Mouse (Mus musculus) thymus, adult 2 months (tissue): ENCODE data around the gene Odf3l1. TPM values are rescaled to one million over a fixed set of nuclear protein-coding genes. Genes with fewer than 3 reads are reported as not detected.

Experiments used
- DNase-seq: peaks from one replicate; pipeline ENCODE4 v3.0.0; 2021
- H3K27ac ChIP-seq: fragments of 200-500 bp; 2 replicates; pipeline ENCODE4 v1.5.1; 2012; ENCODE audit warnings: low read length, control low read depth; ENCODE audit not compliant: control insufficient read depth, insufficient read depth
- H3K27me3 ChIP-seq: fragments of 200-500 bp; 2 replicates; pipeline ENCODE4 v1.6.1; 2012; ENCODE audit warnings: mild to moderate bottlenecking, low read length, moderate library complexity, mixed read lengths; ENCODE audit not compliant: control insufficient read depth, insufficient read depth
- H3K36me3 ChIP-seq: fragments of 200-500 bp; 2 replicates; pipeline ENCODE4 v1.6.1; 2012; ENCODE audit warnings: mild to moderate bottlenecking, low read length, moderate library complexity; ENCODE audit not compliant: control insufficient read depth, insufficient read depth
- H3K4me1 ChIP-seq: fragments of 200-500 bp; replicated peaks from 2 replicates; pipeline ENCODE4 v1.6.1; 2012; ENCODE audit warnings: low read length; ENCODE audit not compliant: control insufficient read depth, insufficient read depth
- H3K4me3 ChIP-seq: fragments of 200-500 bp; 2 replicates; pipeline ENCODE4 v1.5.1; 2012; ENCODE audit warnings: mild to moderate bottlenecking, low read length, control low read depth, moderate library complexity; ENCODE audit not compliant: control insufficient read depth, insufficient read depth
- CTCF ChIP-seq: fragments of 200-500 bp; IDR thresholded peaks from 2 replicates; pipeline ENCODE4 v1.5.1; 2012; ENCODE audit warnings: mild to moderate bottlenecking, control low read depth, low read length, moderate library complexity, borderline replicate concordance; ENCODE audit not compliant: control insufficient read depth, poor library complexity, insufficient read depth; ENCODE audit errors: extremely low read depth
- POLR2A ChIP-seq: fragments of 200-500 bp; IDR thresholded peaks from 2 replicates; pipeline ENCODE4 v1.6.1; 2012; ENCODE audit warnings: mild to moderate bottlenecking, low read length, control low read depth, moderate library complexity; ENCODE audit not compliant: control insufficient read depth, poor library complexity, insufficient read depth; ENCODE audit errors: extremely low read depth
- WGBS: fragments of 180-500 bp; shearing (Covaris S2); methylation state at CpG from one replicate; pipeline ENCODE4 v1.1.7; 2018; 5-methylcytosine and 5-hydroxymethylcytosine counted together
- polyA plus RNA-seq: library from polyadenylated mRNA; depleted of rRNA; stranded (reverse); fragments of >200 nt; gene quantifications from 2 replicates; pipeline ENCODE4 v1.2.3, GENCODE M21; 2012

The Odf3l1 gene
- polyA plus RNA-seq, 1 experiment, result 2.2 TPM

GRCm38 (mm10) chr9:56883470-56883869, 19.0 kb upstream of the Odf3l1 start:
- WGBS, result 84% methylated on average over 7 of the region's 7 CpGs
- no peak for DNase-seq
- TF ChIP-seq POLR2A, result no peak
- TF ChIP-seq CTCF, result no peak
- H3K4me1 ChIP-seq, result no peaks in the 10 kb centered on the region
- no peak overlapping the region for H3K4me3 ChIP-seq
- no peaks in the 10 kb centered on the region for H3K36me3 ChIP-seq
- H3K27me3 ChIP-seq, result no peaks in the 10 kb centered on the region
- H3K27ac ChIP-seq, result no peak overlapping the region

GRCm38 (mm10) chr9:56882818-56883217, 18.3 kb upstream of the Odf3l1 start:
- Histone ChIP-seq H3K36me3 (no peaks in the 10 kb centered on the region), H3K27me3 (no peaks in the 10 kb centered on the region), H3K4me1 (no peaks in the 10 kb centered on the region), H3K4me3 (no peak overlapping the region), H3K27ac (no peak overlapping the region)
- TF ChIP-seq POLR2A (no peak), CTCF (no peak)
- WGBS, result 71% methylated on average over 12 of the region's 12 CpGs
- DNase-seq, result no peak

GRCm38 (mm10) chr9:56882283-56882682, 17.8 kb upstream of the Odf3l1 start:
- no peaks in the 10 kb centered on the region for H3K27me3 ChIP-seq

GRCm38 (mm10) chr9:56881539-56882082, 17.1 kb upstream of the Odf3l1 start:
- Histone ChIP-seq H3K27me3 (no peaks in the 10 kb centered on the region), H3K27ac (no peak overlapping the region), H3K4me3 (no peak overlapping the region), H3K4me1 (no peaks in the 10 kb centered on the region), H3K36me3 (no peaks in the 10 kb centered on the region)
- no peak for DNase-seq
- WGBS, result 58% methylated on average over 3 of the region's 3 CpGs
- no peak for TF ChIP-seq POLR2A
- TF ChIP-seq CTCF, result no peak

More at GRCm38 (mm10) chr9:56882283-56882682, 17.8 kb upstream of the Odf3l1 start:
- no peaks in the 10 kb centered on the region for H3K36me3 ChIP-seq
- no peaks in the 10 kb centered on the region for H3K4me1 ChIP-seq
- no peak overlapping the region for H3K4me3 ChIP-seq
- WGBS, result 74% methylated on average over 4 of the region's 4 CpGs
- TF ChIP-seq POLR2A (no peak), CTCF (no peak)
- no peak overlapping the region for H3K27ac ChIP-seq
- no peak for DNase-seq

- TF ChIP-seq CTCF (no peak), POLR2A (no peak)
- DNase-seq, result no peak
- Histone ChIP-seq H3K36me3 (no peaks in the 10 kb centered on the region), H3K27ac (no peak overlapping the region), H3K4me3 (no peak overlapping the region), H3K4me1 (no peaks in the 10 kb centered on the region), H3K27me3 (no peaks in the 10 kb centered on the region)
- 69% methylated on average over 9 of the region's 9 CpGs for WGBS
Observed at GRCm38 (mm10) chr9:56880790-56881189, 16.3 kb upstream of the Odf3l1 start.

- Histone ChIP-seq H3K4me3 (no peak overlapping the region), H3K4me1 (no peaks in the 10 kb centered on the region), H3K36me3 (no peaks in the 10 kb centered on the region), H3K27me3 (no peaks in the 10 kb centered on the region), H3K27ac (no peak overlapping the region)
- DNase-seq, result no peak
- TF ChIP-seq POLR2A (no peak), CTCF (no peak)
- WGBS, result 70% methylated on average over 5 of the region's 5 CpGs
Observed at GRCm38 (mm10) chr9:56877284-56877683, 12.8 kb upstream of the Odf3l1 start.

GRCm38 (mm10) chr9:56876784-56877183, 12.3 kb upstream of the Odf3l1 start:
- no peak for TF ChIP-seq CTCF
- TF ChIP-seq POLR2A, result no peak
- DNase-seq, result no peak
- Histone ChIP-seq H3K27me3 (no peaks in the 10 kb centered on the region), H3K36me3 (no peaks in the 10 kb centered on the region), H3K4me1 (no peaks in the 10 kb centered on the region), H3K27ac (no peak overlapping the region), H3K4me3 (no peak overlapping the region)
- 83% methylated on average over 9 of the region's 9 CpGs for WGBS
